Mouse (Mus musculus): ENCODE data around the gene Klk1b5. TPM values are rescaled to one million over a fixed set of nuclear protein-coding genes. Genes with fewer than 3 reads are reported as not detected.

The Klk1b5 gene
- polyA plus RNA-seq (2021; fragmentation: Nextera tagmentation) = not detected in 2 replicates
- long read RNA-seq, experiment 1 = 0 reads
- long read RNA-seq, experiment 2 = 0 reads

GRCm38 (mm10) chr7:44215645-44216044 is at the start of gene Klk1b5:
Klk1b5 (plus strand) TSS chr7:44215945.

GRCm38 (mm10) chr7:44187936-44188335 is 27.8 kb upstream of the Klk1b5 start, which contains the start of gene Klk1b24:
Klk1b24 (plus strand) TSS chr7:44188236.

GRCm38 (mm10) chr7:44197891-44198290 is 17.9 kb upstream of the Klk1b5 start, which contains the start of gene Klk1b3:
Klk1b3 (plus strand) TSS chr7:44198191.

GRCm38 (mm10) chr7:44207135-44207534 is 8.6 kb upstream of the Klk1b5 start, which contains the start of gene Klk1b4:
Klk1b4 (plus strand) TSS chr7:44207435.

GRCm38 (mm10) chr7:44225076-44225475 is 9.3 kb downstream of the Klk1b5 start, which contains the start of gene Klk1:
Klk1 (plus strand) TSS chr7:44225360.

GRCm38 (mm10) chr7:44235909-44236308 is 20.2 kb downstream of the Klk1b5 start, which contains the start of gene Gm36864:
Gm36864 (plus strand) TSS chr7:44236177.

GRCm38 (mm10) chr7:44246055-44246983 is 30.6 kb downstream of the Klk1b5 start, which contains the start of the genes 1700028J19Rik and 2410002F23Rik:
1700028J19Rik (minus strand) TSS chr7:44246695.
2410002F23Rik (plus strand) TSS chr7:44246722.

GRCm38 (mm10) chr7:44257278-44257677 is 41.5 kb downstream of the Klk1b5 start, which contains the start of gene Acp4:
Acp4 (minus strand) TSS chr7:44257378.

GRCm38 (mm10) chr7:44261147-44261546 is 45.4 kb downstream of the Klk1b5 start, which contains the start of gene Gm15517:
Gm15517 (plus strand) TSS chr7:44261447.

Other genes starting within 250 kb of the Klk1b5 start
- not detected in 2 replicates for gene Klk1b1, start 249.2 kb upstream of the Klk1b5 start, polyA plus RNA-seq (2021; fragmentation: Nextera tagmentation)
- not detected in 2 replicates for gene Klk1b9, start 239.9 kb upstream of the Klk1b5 start, polyA plus RNA-seq (2021; fragmentation: Nextera tagmentation)
- gene Klk1b11, start 220.1 kb upstream of the Klk1b5 start, polyA plus RNA-seq (2021; fragmentation: Nextera tagmentation) = not detected in 2 replicates
- not detected in 2 replicates for gene Klk1b26, start 203.8 kb upstream of the Klk1b5 start, polyA plus RNA-seq (2021; fragmentation: Nextera tagmentation)
- gene Klk1b27, start 163.7 kb upstream of the Klk1b5 start, polyA plus RNA-seq (2021; fragmentation: Nextera tagmentation) = not detected in 2 replicates
- gene Klk1b21, start 113.6 kb upstream of the Klk1b5 start, polyA plus RNA-seq (2021; fragmentation: Nextera tagmentation) = not detected in 2 replicates
- gene Klk1b22, start 103.3 kb upstream of the Klk1b5 start, polyA plus RNA-seq (2021; fragmentation: Nextera tagmentation) = not detected in 2 replicates
- not detected in 2 replicates for gene Klk1b16, start 79.2 kb upstream of the Klk1b5 start, polyA plus RNA-seq (2021; fragmentation: Nextera tagmentation)
- not detected in 2 replicates for gene Klk1b24, start 27.7 kb upstream of the Klk1b5 start, polyA plus RNA-seq (2021; fragmentation: Nextera tagmentation)
- not detected in 2 replicates for gene Klk1b3, start 17.8 kb upstream of the Klk1b5 start, polyA plus RNA-seq (2021; fragmentation: Nextera tagmentation)
- gene Klk1b4, start 8.5 kb upstream of the Klk1b5 start, polyA plus RNA-seq (2021; fragmentation: Nextera tagmentation) = not detected in 2 replicates
- gene Klk1, start 9.4 kb downstream of the Klk1b5 start, polyA plus RNA-seq (2021; fragmentation: Nextera tagmentation) = not detected in 2 replicates
- not detected in 2 replicates for gene Gm36864, start 20.2 kb downstream of the Klk1b5 start, polyA plus RNA-seq (2021; fragmentation: Nextera tagmentation)
- gene 1700028J19Rik, start 30.8 kb downstream of the Klk1b5 start, polyA plus RNA-seq (2021; fragmentation: Nextera tagmentation) = 2.1 TPM in 2 replicates
- gene 2410002F23Rik, start 30.8 kb downstream of the Klk1b5 start, polyA plus RNA-seq (2021; fragmentation: Nextera tagmentation) = 86.1 and 106 TPM in 2 replicates
- gene Acp4, start 41.4 kb downstream of the Klk1b5 start, polyA plus RNA-seq (2021; fragmentation: Nextera tagmentation) = not detected in 2 replicates
- not detected in 2 replicates for gene Gm15517, start 45.5 kb downstream of the Klk1b5 start, polyA plus RNA-seq (2021; fragmentation: Nextera tagmentation)
- 3.2 and 3.9 TPM in 2 replicates for gene Clec11a, start 91.0 kb downstream of the Klk1b5 start, polyA plus RNA-seq (2021; fragmentation: Nextera tagmentation)
- 86.1 and 191 TPM in 2 replicates for gene Shank1, start 94.3 kb downstream of the Klk1b5 start, polyA plus RNA-seq (2021; fragmentation: Nextera tagmentation)
- gene Syt3, start 168.2 kb downstream of the Klk1b5 start, polyA plus RNA-seq (2021; fragmentation: Nextera tagmentation) = 35.1 and 37.3 TPM in 2 replicates
- 1.7 TPM in 2 replicates for gene 1700008O03Rik, start 169.9 kb downstream of the Klk1b5 start, polyA plus RNA-seq (2021; fragmentation: Nextera tagmentation)
- 6.2 and 11.6 TPM in 2 replicates for gene Lrrc4b, start 213.1 kb downstream of the Klk1b5 start, polyA plus RNA-seq (2021; fragmentation: Nextera tagmentation)
- gene Aspdh, start 249.4 kb downstream of the Klk1b5 start, polyA plus RNA-seq (2021; fragmentation: Nextera tagmentation) = 0.58 and 0.73 TPM in 2 replicates

Data from left cerebral cortex, adult 6 months (tissue).